Mouse (Mus musculus): Measurements from ENCODE around the gene Tyrp1. TPM values are rescaled to one million over a fixed set of nuclear protein-coding genes. Genes with fewer than 3 reads are reported as not detected.

Tyrp1 gene
- polyA plus RNA-seq, 1 experiment, result not detected

DNA sequence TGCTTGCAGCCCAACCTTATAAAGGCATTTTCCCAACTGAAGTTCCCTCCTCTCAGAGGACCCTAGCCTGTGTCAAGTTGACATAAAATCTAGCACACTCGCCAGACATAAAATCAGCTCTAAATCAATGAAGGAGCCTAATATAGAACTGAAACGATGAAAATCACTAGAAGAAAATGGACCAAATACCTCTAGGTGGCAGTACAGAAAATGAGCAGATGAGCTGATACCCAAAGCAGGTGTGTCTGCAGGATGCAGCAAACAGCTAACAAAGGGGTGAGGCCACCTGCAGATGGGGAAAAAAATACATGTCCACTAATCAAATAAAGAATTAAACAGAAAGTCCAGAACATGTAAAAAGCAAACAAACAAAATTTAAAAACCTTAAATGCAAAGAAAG, 35.7 kb downstream of the Tyrp1 start:
- H3K27ac ChIP-seq (ENCODE audit: control insufficient read depth, insufficient read depth, low read depth, low read length), result no peak overlapping the region
- H3K27me3 ChIP-seq (ENCODE audit: control insufficient read depth, insufficient read depth, low read length), result no peaks in the 10 kb centered on the region
- TF ChIP-seq POLR2A (IDR thresholded peaks at IDR 0.05; ENCODE audit: control insufficient read depth, low read depth, low read length) (no peak), CTCF (IDR thresholded peaks at IDR 0.05; ENCODE audit: control insufficient read depth, insufficient read depth, insufficient replicate concordance, low read depth, low read length) (no peak)

DNA sequence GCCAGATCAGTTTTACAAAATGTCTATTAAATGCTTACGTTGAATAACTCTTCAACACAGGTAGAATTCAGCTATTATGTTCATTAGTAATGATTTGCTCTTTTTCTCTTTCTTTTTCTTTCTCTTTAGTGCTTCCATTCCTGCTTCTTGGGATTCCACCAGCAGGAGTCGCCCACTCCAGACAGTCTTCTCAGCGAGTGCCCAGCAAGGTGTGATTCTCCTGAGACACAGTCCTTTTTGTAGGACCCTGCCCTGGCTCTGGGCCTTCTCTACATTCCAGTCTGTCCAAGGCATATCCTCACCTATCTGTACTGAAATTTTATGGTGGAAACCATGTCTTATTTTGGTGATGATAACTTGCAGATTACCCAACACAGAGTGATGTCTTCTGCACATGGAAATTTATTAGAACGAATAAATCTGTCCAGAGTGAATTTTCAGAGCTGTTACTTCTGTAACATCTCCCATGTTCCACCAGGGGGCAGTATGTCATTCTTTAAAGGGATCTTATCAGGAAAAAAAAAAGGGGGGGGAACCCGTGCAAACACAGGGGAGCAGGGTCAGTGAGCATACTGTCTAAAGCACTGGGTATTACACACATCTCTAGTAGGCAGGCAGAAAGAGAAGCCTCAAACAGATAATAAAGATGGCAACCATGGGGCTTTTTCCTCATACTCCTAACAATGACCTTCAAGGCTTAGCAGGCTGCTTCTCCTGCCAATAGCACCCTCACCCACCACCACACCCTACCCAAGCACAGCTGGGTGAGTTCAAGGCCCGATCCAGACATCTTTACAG, 39.1 kb downstream of the Tyrp1 start:
- TF ChIP-seq POLR2A (IDR thresholded peaks at IDR 0.05; ENCODE audit: control insufficient read depth, low read depth, low read length), result no peak
- TF ChIP-seq CTCF (IDR thresholded peaks at IDR 0.05; ENCODE audit: control insufficient read depth, insufficient read depth, insufficient replicate concordance, low read depth, low read length), result no peak
- H3K27ac ChIP-seq (ENCODE audit: control insufficient read depth, insufficient read depth, low read depth, low read length), result no peak overlapping the region
- H3K4me3 ChIP-seq (ENCODE audit: control insufficient read depth, low read depth, low read length), result no peak overlapping the region
- no peaks in the 10 kb centered on the region for H3K4me1 ChIP-seq (ENCODE audit: control insufficient read depth, insufficient read depth, low read length)
- H3K36me3 ChIP-seq (ENCODE audit: control insufficient read depth, insufficient read depth, low read length), result no peaks in the 10 kb centered on the region
- no peaks in the 10 kb centered on the region for H3K27me3 ChIP-seq (ENCODE audit: control insufficient read depth, insufficient read depth, low read length)

More for the DNA sequence above, 35.7 kb downstream of the Tyrp1 start:
- Histone ChIP-seq H3K4me1 (ENCODE audit: control insufficient read depth, insufficient read depth, low read length) (peaks cover 3% of the 10 kb centered on the region), H3K4me3 (ENCODE audit: control insufficient read depth, low read depth, low read length) (no peak overlapping the region), H3K36me3 (ENCODE audit: control insufficient read depth, insufficient read depth, low read length) (no peaks in the 10 kb centered on the region)

DNA sequence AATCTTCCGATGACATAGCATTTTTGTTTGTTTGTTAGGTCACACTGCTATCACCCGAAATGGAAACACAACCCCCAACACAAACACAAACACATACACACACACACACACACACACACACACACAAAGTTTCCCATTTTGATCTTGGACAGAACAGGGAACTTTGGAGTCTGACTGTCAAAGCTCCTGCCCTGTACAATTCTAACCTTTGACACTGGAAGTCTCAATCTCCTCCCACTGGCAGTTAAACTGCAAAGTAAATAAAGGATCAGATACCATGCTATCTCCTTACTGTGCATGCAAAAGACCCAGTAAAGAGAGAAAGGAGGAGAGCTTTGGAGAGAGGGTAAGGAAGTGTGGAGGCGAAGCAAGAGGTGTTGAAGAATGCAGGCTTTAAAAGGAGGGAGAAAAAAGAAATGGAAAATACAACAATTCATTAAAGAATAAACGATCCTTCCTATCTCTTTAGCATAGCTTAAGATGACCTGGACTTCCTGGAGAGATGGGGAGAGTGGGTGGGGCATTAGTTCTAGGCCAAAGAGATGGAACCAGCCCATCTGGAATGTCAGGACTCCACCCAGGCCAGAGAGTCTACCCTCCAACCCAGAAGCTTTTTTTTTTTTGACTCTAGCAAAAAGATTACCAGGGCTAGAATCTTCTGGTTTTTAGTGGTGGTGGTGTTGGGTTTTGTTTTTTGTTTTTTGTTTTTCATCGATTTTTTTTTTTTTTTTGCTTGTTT, 40.4 kb downstream of the Tyrp1 start:
- Histone ChIP-seq H3K27me3 (ENCODE audit: control insufficient read depth, insufficient read depth, low read length) (no peaks in the 10 kb centered on the region), H3K27ac (ENCODE audit: control insufficient read depth, insufficient read depth, low read depth, low read length) (no peak overlapping the region)
- TF ChIP-seq CTCF (IDR thresholded peaks at IDR 0.05; ENCODE audit: control insufficient read depth, insufficient read depth, insufficient replicate concordance, low read depth, low read length) (no peak), POLR2A (IDR thresholded peaks at IDR 0.05; ENCODE audit: control insufficient read depth, low read depth, low read length) (no peak)

DNA sequence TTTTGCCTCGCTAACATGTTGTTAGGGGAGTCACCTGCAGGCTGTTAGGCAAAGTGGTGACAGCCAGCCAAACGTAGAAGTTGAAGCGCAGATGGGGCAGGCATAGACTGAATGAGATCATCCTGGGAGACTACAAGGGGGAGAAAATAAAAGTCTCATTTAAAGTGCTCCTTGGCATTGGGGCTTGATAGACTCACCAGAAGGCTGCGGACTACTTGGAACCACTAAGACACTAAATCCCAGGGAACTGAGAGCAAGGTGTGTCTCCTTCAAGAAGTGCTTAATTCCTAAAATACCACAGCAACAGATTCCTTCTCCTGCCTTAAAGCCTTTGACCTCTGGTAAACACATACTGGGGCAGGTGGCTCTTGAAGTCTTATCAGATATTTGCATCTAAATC, 41.1 kb downstream of the Tyrp1 start:
- no peak overlapping the region for H3K4me3 ChIP-seq (ENCODE audit: control insufficient read depth, low read depth, low read length)
- TF ChIP-seq CTCF (IDR thresholded peaks at IDR 0.05; ENCODE audit: control insufficient read depth, insufficient read depth, insufficient replicate concordance, low read depth, low read length) (no peak), POLR2A (IDR thresholded peaks at IDR 0.05; ENCODE audit: control insufficient read depth, low read depth, low read length) (no peak)
- no peak overlapping the region for H3K27ac ChIP-seq (ENCODE audit: control insufficient read depth, insufficient read depth, low read depth, low read length)

More for the DNA sequence above, 40.4 kb downstream of the Tyrp1 start:
- H3K36me3 ChIP-seq (ENCODE audit: control insufficient read depth, insufficient read depth, low read length), result no peaks in the 10 kb centered on the region
- no peaks in the 10 kb centered on the region for H3K4me1 ChIP-seq (ENCODE audit: control insufficient read depth, insufficient read depth, low read length)
- no peak overlapping the region for H3K4me3 ChIP-seq (ENCODE audit: control insufficient read depth, low read depth, low read length)

DNA sequence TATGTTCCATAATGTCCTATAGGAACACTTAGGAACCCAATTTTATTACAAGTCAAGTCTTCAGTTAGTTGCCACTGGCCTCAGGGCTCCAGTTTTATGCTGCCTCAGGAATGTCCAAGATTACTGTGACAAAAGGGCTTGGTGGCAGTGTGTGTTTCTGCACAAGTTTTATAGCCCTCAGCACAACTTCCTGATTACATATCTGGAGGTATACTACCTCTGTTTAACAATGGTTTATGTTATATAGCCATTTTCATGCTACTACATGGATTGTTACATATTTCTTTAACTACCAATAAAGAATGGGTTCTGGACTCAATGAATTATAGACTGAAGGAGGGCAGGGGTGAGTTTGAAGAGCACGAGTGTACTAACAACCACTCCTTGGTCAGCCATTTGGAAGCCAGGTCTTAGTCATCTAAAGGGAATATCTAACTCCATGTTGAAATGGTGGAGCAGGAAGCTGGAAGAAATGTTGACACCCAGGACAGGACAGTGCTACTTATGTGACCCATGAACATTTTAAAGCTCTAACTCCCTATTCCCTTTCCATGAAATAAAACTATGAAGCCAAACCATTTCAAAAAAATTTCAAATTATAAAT, 48.2 kb downstream of the Tyrp1 start:
- Histone ChIP-seq H3K27ac (ENCODE audit: control insufficient read depth, insufficient read depth, low read depth, low read length) (no peak overlapping the region), H3K4me1 (ENCODE audit: control insufficient read depth, insufficient read depth, low read length) (no peaks in the 10 kb centered on the region), H3K36me3 (ENCODE audit: control insufficient read depth, insufficient read depth, low read length) (no peaks in the 10 kb centered on the region), H3K4me3 (ENCODE audit: control insufficient read depth, low read depth, low read length) (no peak overlapping the region), H3K27me3 (ENCODE audit: control insufficient read depth, insufficient read depth, low read length) (no peaks in the 10 kb centered on the region)
- no peak for TF ChIP-seq POLR2A (IDR thresholded peaks at IDR 0.05; ENCODE audit: control insufficient read depth, low read depth, low read length)

More for the DNA sequence above, 41.1 kb downstream of the Tyrp1 start:
- no peaks in the 10 kb centered on the region for H3K27me3 ChIP-seq (ENCODE audit: control insufficient read depth, insufficient read depth, low read length)
- no peaks in the 10 kb centered on the region for H3K4me1 ChIP-seq (ENCODE audit: control insufficient read depth, insufficient read depth, low read length)
- H3K36me3 ChIP-seq (ENCODE audit: control insufficient read depth, insufficient read depth, low read length), result no peaks in the 10 kb centered on the region

DNA sequence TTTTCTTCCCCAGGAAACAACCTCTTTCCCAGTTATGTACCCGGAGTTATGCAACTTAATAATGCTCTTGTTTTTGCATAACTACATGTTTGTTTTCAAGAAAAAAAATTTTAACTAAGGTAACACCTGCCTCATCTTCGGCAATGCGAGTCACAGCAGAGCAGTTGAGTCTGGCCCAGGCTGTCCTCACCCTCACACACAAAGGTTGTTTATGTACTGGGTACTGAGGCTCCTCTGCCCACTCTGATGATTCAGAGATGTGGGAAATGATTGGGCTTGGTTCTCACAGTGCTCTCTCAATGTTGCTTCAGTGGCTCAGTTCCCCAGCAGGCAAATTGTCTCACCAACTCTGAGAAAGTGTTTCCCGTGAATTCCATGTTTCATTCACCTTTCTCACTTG, 52.7 kb downstream of the Tyrp1 start:
- H3K27ac ChIP-seq (ENCODE audit: control insufficient read depth, insufficient read depth, low read depth, low read length), result no peak overlapping the region
- H3K4me1 ChIP-seq (ENCODE audit: control insufficient read depth, insufficient read depth, low read length), result no peaks in the 10 kb centered on the region
- no peaks in the 10 kb centered on the region for H3K36me3 ChIP-seq (ENCODE audit: control insufficient read depth, insufficient read depth, low read length)
- no peak overlapping the region for H3K4me3 ChIP-seq (ENCODE audit: control insufficient read depth, low read depth, low read length)
- TF ChIP-seq POLR2A (IDR thresholded peaks at IDR 0.05; ENCODE audit: control insufficient read depth, low read depth, low read length), result no peak
- no peak for TF ChIP-seq CTCF (IDR thresholded peaks at IDR 0.05; ENCODE audit: control insufficient read depth, insufficient read depth, insufficient replicate concordance, low read depth, low read length)
- H3K27me3 ChIP-seq (ENCODE audit: control insufficient read depth, insufficient read depth, low read length), result no peaks in the 10 kb centered on the region

DNA sequence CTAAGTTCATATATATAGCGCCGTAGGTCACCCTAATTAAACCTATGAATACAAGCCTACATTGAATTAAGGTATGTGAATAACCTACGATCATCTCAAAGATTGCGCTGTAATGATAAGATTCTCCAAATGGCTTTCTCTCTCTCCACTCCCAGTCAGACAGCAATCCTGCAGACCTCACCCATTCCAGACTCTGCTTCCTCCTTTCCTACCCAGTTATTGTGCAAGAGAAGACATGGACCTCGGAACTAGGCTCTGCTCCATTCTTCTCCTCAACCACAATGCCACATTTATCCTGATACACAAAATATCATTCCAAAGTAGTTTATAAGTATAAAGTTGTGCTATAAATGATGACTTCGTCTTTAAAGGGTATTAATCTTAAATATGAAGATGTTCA, 57.1 kb downstream of the Tyrp1 start:
- Histone ChIP-seq H3K27ac (ENCODE audit: control insufficient read depth, insufficient read depth, low read depth, low read length) (no peak overlapping the region), H3K4me1 (ENCODE audit: control insufficient read depth, insufficient read depth, low read length) (no peaks in the 10 kb centered on the region), H3K27me3 (ENCODE audit: control insufficient read depth, insufficient read depth, low read length) (no peaks in the 10 kb centered on the region), H3K36me3 (ENCODE audit: control insufficient read depth, insufficient read depth, low read length) (no peaks in the 10 kb centered on the region), H3K4me3 (ENCODE audit: control insufficient read depth, low read depth, low read length) (no peak overlapping the region)
- TF ChIP-seq CTCF (IDR thresholded peaks at IDR 0.05; ENCODE audit: control insufficient read depth, insufficient read depth, insufficient replicate concordance, low read depth, low read length) (no peak), POLR2A (IDR thresholded peaks at IDR 0.05; ENCODE audit: control insufficient read depth, low read depth, low read length) (no peak)
